Mouse (Mus musculus) lung, postnatal 0 days (tissue): ENCODE data around the gene Myo1c.

Experiments used
- CTCF ChIP-seq: IDR thresholded peaks from 2 replicates; pipeline ENCODE4 v1.5.1; 2016; ENCODE audit warnings: antibody characterized with exemption, mild to moderate bottlenecking
- EP300 ChIP-seq: IDR thresholded peaks from 2 replicates; pipeline ENCODE4 v1.6.1; 2016; ENCODE audit warnings: antibody characterized with exemption, mild to moderate bottlenecking, control low read depth

DNA sequence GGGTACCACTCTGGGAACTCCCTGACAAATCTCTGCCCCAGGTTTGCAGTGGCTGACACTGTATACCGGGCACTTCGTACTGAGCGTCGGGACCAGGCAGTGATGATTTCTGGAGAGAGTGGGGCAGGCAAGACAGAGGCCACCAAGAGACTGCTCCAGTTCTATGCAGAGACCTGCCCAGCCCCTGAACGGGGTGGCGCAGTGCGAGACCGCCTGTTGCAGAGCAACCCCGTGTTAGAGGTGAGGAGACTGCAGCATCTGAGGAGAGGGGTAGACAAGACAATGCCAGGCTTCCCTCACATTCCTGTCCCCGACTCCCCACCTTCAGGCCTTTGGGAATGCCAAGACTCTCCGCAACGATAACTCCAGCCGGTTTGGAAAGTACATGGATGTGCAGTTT is 8.0 kb downstream of the Myo1c start:
- TF ChIP-seq CTCF (no peak), EP300 (no peak)
